Mouse (Mus musculus) adrenal gland (tissue): ENCODE results near the gene Hgd.
"Not testable (repeated sequence)": the region's sequence is repeated elsewhere in the genome, so short reads cannot be mapped to it uniquely, and the experiment has no call there.

Source experiments
- intact Hi-C: fragments of 180-260 bp; cut with DNase I; formaldehyde crosslinking; loops from one replicate; pipeline ENCODE4 v1.15.1; 2025

Gene Hgd

GRCm38 (mm10) chr16:37628336-37628735 lies 48.4 kb downstream of the Hgd start:
- intact Hi-C loops, result no loop called here

DNA sequence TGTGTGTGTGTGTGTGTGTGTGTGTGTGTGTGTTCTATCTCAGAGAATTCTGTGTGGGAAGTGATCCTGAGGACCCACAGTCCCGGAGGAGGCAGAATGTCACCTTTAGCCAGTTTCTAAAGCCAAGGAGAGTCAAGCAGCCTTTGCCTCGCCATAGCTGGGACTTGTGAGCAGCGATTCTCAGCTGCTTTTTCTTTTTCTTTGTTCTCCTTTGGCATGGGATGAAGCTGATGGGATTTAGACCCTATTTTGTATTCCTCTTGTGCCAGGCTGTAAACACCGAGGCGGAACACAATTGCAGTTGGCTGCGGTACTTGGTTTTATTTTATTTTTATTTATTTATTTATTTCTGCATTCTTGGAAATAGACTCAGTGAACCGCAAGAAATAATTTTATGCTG lies 49.1 kb downstream of the Hgd start:
- intact Hi-C loops, result no loop called here

DNA sequence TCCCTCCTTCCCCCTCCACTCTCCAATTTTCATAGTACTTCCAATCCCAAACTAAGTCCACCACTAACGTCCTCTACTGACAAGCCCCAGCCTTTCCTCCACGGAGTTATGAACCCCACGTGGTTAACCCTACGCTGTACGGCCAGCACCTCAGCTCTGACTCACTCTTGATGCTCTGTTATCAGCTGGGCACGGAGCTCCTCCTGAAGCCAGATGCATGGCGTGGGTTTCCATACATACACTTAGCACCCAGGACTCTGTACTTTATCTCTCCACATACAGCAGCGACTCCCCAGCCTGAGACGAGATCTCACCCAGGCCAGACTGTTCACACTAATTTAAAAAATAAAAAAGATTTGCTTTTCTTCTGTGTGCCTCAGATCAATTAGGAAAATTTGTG lies 54.6 kb downstream of the Hgd start:
- intact Hi-C loops, result no loop called here

DNA sequence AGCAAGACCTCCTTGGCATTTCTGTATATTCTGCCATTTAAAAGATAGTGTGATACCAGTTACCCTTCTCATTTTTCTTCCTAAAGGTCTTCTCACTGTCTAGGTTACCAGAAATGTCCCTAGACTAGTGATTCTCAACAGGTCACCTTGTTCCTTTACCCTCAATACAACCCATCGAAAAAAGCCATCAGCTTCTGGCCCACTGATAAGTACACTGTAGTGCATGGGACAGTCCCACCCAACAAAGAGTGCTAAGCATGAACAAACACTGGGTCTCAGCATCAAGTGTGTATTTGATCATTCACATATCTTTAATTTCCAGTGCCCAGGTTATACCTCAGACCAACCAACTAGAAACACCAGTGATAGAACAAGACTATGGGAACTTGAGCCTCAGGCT lies 55.1 kb downstream of the Hgd start:
- intact Hi-C loops, result no loop called here

DNA sequence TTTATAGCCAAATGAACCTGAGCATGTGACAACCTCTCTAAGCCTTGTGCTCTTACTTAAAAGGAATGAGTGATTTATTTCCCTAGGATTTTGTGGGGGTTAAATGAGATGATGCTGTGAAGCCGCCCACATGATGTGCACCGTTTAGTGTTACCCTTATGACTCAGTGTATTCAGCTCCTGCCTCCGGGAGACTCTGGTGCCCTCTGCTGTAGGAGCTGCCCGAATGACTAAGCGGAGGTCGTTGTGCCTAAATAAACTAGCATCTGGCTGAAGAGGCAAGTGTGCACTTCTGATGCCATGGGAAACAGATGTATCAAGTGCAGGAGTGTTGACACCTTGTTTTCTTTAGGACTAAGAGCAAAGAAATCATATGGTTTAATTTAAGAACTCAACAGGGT lies 56.2 kb downstream of the Hgd start:
- intact Hi-C loops, result no loop called here

GRCm38 (mm10) chr16:37637802-37638201 lies 57.8 kb downstream of the Hgd start:
- intact Hi-C loops, result no loop called here

DNA sequence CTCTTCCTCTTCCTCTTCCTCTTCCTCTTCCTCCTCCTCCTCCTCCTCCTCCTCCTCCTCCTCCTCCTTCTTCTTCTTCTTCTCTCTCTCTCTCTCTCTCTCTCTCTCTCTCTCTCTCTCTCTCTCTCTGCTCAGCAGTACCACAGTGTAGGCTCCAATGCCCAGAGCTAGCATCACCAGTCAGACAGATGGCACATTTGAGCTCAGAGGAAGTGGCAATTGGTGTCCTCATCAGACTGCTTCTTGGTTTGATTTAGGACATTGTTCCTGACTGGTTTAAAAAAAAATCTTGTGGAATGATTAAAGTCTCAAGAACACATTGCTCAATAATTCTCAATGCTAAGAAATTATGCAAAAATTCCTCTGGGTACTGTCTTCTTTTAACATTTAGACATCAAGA lies 60.6 kb downstream of the Hgd start:
- intact Hi-C loops, result not testable (repeated sequence)

DNA sequence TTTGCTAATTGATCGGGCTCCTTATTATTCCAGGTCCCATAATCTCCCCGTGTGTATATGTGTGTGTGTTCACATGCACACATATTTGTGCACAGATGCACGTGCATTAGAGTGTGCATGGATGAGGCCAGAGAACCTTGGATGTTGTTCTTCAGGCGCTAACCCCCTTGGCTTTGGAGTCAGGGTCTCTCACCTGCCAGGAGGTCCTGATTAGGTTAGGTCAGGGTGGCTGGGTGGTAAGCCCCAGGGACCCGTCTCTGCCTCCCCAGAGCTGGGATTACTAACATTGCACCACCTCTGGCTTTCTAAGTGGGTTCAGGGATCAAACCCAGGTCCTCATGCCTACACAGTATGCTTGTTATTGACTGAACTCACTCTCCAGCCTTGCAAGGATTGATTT lies 64.5 kb downstream of the Hgd start:
- intact Hi-C loops, result no loop called here

GRCm38 (mm10) chr16:37645211-37645610 lies 65.3 kb downstream of the Hgd start:
- intact Hi-C loops, result no loop called here

- intact Hi-C loops, result no loop called here
These were observed 65.8 kb downstream of the Hgd start for GRCm38 (mm10) chr16:37645799-37646198.

DNA sequence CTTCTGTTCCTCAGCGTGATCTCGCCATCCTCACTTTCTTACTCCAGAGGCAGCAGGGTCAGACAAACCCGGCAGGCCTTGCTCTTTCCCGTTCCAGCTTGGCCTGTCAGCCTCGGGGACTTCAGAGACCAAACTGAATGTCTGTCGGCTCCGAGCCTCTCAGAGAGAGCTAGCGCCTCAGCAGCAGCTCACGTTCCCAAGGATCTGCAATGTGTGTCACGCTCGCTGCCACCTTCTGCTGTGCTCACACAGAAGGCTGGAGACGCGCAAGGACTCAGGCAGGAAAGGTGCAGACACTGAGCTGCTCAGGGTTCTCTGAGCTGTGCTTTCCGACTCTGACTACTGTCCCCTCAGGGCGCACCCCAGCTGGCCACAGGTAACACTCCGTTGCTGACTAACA lies 67.1 kb downstream of the Hgd start:
- intact Hi-C loops, result no loop called here

DNA sequence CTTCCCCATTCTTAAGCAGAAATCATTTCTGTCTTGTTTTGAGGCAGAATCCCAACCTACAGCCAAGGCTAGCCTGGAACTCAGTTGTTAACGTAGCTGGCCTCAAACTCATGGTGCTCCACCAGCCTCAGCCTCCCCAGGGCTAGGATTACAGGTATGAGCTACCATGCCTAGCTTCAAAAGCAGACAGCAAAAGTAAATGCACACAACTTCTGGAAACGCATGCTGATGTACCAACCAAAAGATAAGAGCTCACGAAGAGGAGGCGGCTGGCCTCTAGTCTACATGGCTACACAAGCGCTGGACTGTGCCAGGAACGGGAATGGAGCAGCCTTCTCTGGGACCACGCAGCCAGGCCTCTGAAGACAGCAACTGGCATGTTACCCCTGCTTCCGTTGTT lies 68.0 kb downstream of the Hgd start:
- intact Hi-C loops, result no loop called here

DNA sequence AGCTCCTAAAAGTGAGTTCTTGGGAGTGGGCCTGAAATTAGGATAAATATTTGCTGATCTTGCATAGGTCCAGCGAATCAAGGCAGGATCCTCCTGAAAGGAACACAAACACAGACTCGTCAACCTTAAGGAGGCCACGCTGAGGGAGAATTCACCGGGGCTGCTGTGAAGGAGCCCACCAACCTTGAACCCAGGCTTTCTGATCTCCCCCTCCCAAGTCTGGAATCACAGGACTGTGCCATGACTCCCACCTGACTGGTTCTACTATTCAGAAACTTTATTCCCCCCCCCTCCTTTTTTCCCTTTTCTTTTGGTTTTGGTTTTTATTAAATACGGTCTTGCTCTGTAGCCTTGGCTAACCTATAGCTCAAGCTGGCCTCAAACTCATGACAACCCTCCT lies 69.1 kb downstream of the Hgd start:
- intact Hi-C loops, result no loop called here

GRCm38 (mm10) chr16:37651467-37651866 lies 71.5 kb downstream of the Hgd start:
- intact Hi-C loops, result loop anchor here (5.0 kb wide), 1 partner anchor 109 kb away; no protein-coding TSS in a partner anchor

GRCm38 (mm10) chr16:37652654-37653053 lies 72.7 kb downstream of the Hgd start:
- intact Hi-C loops, result loop anchor here (5.0 kb wide), 1 partner anchor 110 kb away; no protein-coding TSS in a partner anchor

DNA sequence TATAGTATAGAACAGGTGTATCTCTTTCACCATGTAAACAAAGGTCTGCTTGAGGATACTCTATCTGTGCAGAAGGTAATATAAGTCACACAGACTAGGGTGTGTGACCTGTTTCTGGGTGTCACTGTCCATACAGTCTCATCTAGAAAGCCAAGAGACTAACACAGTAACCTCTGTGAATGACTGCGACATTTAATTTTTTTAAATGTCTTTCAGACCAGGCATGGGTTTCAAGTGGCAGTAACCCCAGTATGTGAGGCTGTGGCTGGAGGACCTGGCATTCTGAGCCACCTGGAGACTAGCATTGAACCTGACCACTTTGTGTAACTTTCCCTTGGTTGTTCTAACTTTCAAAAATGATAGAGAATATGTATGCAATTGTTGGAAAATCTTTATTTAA lies 73.1 kb downstream of the Hgd start:
- intact Hi-C loops, result loop anchor here (5.0 kb wide), 1 partner anchor 111 kb away; no protein-coding TSS in a partner anchor

DNA sequence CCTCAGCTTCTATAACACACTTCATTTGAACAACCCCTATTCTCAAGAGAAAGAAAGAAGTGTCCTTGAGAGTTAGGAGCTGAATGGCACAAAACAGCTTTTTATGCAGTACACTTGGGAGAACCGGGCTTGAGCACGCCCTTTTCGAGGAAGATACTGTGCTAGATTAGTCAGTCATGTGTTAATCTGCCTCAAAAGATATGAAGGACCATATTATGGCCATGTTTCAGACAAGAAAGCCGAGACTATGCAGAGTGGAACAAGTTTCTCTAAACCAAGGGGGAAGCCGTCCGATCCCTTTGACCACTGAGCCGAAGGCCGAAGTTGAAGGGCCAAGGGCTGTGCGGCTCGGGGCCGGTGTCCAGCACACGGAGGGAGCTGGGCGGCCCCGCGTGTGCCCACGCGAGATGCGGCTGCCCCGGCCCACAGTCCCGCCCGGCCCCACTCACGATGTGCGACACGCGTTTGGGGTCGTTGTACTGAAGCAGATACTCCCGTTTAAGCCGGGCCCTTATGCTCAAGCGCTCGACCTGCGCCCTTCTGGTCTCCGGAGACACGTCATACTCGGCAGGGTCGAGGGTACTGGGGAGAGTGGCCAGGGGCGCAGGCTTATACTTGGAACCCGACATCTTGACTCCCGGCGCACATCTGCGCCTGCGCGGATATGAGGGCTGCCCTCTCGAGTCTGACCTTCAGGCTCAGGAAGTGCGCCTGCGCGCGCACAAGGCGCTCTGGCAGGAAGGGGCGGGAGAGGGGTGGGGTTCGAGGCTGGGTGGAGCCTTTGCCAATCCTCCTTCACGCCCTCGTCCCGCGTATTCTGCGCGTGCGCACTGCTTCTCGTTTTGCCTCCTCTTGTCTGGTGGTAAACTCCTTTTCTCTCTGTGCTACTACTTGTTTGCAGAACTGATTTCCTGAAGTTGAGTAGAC lies 74.0 kb downstream of the Hgd start, which contains the start of gene Ndufb4:
Ndufb4 (minus strand) TSS at position 723 of the 927 bp plus-strand sequence.
- intact Hi-C loops, result loop anchor here (5.0 kb wide), 1 partner anchor 112 kb away; no protein-coding TSS in a partner anchor

DNA sequence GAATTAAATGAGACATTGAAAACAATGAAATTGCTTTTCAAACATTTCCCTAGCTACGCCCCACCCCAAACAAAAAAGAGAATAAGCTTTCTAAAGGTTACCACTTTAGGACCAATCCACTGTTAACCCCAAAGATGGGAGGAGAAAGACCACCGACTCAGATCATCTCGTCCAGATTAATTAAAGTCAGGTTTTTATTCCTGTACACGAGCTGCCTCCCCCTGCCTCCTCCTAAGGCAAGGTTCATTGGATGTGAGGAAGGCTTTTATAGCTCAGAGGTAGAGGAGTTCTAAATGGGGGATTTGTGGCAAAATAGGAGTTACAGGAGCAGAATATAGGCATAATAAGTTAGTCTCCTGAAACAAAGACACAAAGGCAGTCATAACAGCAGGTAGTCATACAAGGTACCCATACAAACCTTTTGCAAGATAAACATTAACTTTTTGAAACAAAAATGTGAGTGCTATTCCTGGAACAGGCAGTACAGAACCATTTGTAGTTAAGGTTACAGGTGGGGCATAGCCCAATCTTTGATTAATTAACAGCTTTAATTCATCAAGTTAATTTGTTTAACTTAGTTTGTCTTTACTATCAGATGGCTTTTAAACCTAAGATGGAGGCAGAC lies 75.0 kb downstream of the Hgd start:
- intact Hi-C loops, result loop anchor here (5.0 kb wide), 1 partner anchor 113 kb away; no protein-coding TSS in a partner anchor

- intact Hi-C loops, result no loop called here
These were observed 75.9 kb downstream of the Hgd start for GRCm38 (mm10) chr16:37655756-37656347.

GRCm38 (mm10) chr16:37656796-37657195 lies 76.8 kb downstream of the Hgd start:
- intact Hi-C loops, result no loop called here

- intact Hi-C loops, result no loop called here
These were observed 83.9 kb downstream of the Hgd start for GRCm38 (mm10) chr16:37663643-37664459.
